Mouse (Mus musculus) kidney, adult 18-20 months (tissue): Measurements from ENCODE around the gene Cdnf.
A peak's percentile ranks its signal among the peaks of the same experiment; 100 is the strongest.

Experiments used
- DNase-seq: peaks from one replicate; pipeline ENCODE4 v3.0.0; 2021

The Cdnf gene

DNA sequence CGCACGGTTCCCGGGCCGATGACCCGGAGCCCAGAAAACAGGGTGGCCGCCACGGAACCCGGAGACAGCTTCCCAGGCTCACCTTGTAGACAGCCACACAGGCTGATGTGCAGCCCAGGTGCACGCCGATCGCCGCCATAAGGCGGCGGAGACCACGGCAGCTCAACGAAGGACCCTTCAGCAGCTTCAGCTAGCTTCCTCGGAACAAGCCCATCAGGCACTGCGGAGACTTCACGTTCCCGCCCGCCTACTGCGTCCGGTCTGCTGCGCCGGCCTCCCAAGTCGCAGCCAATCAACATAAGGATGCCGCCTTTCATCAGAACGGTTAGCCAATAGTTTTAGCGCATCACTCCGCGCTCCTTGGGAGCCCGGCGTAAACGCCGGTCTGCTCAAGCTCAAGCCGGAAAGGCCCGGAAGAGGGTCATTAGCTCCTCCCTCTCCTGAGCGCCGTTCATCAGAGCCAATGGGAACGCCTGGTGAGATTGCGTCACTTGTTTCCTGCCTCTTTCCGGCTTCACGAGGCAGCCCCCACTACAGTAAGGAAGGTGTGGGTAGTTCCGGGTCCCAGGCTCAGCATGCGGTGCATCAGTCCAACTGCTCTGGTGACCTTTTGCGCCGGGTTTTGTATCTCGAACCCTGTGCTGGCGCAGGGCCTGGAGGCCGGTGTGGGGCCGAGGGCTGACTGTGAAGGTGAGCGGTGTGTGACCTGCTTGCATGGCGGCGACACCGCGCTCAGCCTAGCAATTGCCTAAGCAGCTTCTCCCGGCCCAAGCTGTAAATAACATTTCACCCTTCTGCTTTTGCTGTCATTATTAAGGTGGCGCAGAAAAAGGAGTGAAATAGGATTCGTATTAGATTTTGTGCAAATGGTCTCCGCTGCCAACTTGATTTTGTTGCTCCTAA is at the start of gene Cdnf, which contains the start of the genes Gm45902 and Hspa14:
Gene Cdnf (plus strand): TSS at position 479 of the 903 bp plus-strand sequence.
Gene Gm45902 (minus strand): TSS at position 239 of the 903 bp plus-strand sequence.
Gene Hspa14 (minus strand): TSS at position 263 of the 903 bp plus-strand sequence.
- peak; percentile 97 for DNase-seq

DNA sequence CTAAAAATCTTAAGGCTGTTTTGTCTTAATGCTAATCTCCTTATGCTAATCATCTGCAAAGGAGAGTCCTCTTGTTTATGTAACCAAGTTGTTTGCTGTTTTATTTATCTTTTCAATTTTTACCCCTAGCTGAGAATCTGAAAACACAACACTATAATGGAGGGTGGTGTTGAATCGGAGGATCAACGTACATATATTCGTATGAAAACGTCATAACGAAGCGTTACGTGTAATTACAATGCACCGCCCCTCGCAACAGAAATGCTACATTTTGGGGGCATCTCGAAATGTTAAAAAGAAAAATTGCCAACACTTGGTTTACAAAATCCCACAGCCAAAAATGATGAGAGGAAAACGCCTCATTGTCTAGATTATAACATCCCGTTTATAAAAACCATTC is 38.9 kb upstream of the Cdnf start:
- no peak for DNase-seq

DNA sequence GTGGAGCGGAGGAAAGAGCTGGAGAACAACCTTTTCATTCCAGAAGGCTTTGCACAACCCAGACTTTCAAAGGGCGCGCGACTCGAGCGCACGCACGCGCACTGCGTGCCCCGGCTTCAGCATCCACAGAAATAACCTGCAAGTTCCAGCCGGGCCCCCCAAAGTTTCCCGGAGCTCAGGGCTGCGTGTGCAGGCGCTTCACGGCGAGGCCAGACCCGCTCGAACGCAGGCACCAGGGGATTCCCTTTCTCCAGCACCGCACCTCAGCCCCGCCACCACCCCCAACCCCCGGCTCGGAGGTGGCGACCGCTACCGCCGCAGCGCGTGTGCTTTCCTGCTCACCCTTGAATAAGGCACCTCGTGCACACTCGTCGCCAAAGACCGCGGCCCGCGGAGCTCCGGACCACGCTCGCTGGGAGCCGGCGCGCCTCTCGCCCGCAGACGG is 38.4 kb upstream of the Cdnf start:
- DNase-seq: peak; percentile 52

DNA sequence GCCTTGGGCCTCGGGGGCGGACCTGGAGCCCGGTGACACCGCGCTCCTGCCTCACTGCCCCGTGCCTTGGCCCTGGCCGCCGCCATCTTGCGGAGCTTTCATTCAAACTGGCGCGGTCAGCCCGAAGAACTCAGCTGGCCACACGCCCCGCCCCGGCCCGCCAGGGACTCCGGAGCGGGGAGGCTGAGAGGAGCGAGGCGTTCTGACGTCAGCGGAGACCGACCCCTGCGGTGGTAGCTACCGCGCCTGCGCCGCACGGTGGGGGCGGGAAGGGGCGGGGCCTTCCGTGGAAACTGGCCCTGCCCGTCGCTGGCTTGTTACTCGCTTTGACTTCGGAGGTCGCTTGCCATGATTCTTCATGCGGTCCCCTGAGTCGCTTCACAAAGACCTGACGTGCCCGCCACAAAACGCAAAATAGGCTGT is 38.0 kb upstream of the Cdnf start, which contains the start of gene Suv39h2:
Gene Suv39h2 (minus strand): TSS at position 171 of the 423 bp plus-strand sequence.
- DNase-seq: peak; percentile 96

DNA sequence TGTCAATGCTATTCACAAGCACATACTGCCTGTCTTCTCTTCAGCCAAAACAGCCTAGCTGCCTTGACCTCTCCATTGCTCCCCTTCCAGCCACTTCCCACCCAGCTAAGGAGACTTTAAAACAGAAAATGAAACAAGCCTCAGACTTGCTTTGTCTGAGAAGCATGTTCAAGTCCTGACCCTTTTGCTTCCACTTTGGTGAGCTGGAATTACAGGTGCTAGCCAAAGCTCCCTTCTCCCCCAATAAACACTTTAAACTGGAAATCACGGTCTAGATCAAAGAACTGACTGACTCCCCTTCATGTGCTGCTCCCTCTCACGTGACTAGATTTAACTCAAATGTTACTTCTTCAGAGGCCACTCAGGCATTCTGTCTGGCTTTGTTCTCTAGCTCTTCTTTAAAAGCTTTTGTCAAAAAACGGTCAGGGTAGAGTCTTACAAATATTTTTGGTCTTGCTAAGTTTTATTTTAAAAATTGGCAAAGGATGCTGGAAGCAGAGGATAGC is 37.0 kb upstream of the Cdnf start:
- DNase-seq: no peak

DNA sequence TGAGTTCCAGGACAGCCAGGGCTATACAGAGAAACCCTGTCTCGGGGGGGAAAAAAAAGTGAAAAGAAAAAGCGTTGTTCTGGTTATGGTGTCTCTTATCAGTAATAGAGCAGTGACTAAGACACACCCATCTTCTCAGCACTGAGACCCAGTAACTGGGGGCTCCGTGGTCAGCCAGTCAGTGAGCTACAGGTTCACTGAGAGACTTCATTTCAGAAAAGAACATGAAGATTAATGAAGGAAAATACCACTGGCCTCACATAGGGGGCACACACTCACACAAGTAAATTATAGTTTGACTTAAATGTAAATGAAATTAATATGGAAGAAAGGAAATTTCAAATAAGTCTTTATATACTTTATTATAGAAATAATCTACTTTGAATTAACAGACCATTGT is 32.6 kb upstream of the Cdnf start:
- DNase-seq: no peak

DNA sequence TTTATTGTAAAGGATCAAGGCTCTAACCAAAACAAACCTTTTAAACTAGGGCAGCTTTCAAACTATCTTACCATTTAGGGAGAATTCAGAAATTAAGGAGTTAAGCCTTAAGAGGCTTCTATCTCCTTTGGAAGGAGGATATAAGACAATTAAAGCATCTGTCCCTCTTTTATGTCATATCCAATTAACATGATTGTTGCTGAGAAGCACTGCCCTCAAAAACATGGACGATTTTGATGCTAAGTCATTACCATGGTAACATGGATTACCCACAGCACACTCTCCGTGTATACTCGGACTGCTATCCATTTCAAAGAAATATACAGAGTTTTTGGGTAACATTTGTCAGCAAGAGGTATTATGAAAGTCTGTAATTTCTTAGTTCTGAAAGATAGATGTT is 23.0 kb upstream of the Cdnf start:
- no peak for DNase-seq

DNA sequence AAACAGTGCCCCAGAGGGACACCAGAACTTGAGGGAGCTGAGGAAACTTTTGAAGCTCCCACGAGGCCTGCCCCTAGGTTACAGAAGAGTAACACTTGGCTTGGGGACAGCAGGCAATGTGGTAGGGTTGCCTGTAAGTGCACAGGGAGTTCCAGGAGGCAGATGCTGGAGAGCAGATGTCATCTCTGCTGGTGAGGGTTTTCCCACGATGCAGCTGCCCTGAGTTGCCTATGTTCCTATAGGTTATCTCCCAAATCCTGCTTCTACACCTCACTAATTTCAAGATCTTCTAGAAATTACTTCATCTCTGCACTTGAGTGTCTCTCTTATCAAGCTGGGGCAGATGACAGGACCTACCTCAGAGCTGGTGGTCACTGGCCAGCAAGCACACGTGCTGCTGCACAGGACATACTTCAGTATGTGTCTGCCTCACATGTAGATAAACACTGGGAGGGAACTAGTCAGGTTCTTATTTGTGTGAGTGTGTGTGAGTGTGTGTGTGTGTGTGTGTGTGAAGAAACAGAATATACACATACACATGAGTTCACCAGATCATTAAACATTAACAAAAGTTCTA is 18.9 kb upstream of the Cdnf start:
- no peak for DNase-seq

DNA sequence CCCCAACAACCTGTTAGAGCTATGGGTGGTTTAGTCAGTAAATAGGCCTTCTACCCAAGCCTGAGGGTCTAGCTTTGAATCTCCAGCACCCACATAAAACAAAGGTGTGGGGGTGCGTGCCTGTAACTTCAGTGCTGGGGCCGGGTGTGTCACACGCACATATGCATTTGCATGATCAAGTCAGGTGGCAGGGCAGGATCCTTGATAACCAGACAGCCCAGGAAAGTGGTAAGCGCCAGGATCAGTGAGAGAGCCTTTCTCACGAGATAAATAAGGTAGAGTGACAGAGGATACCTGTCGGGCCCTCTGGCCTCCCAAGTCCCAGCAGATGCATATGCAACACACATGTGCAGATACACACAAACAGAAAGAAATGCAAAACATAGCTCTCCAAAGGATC is 13.3 kb upstream of the Cdnf start:
- DNase-seq: no peak

DNA sequence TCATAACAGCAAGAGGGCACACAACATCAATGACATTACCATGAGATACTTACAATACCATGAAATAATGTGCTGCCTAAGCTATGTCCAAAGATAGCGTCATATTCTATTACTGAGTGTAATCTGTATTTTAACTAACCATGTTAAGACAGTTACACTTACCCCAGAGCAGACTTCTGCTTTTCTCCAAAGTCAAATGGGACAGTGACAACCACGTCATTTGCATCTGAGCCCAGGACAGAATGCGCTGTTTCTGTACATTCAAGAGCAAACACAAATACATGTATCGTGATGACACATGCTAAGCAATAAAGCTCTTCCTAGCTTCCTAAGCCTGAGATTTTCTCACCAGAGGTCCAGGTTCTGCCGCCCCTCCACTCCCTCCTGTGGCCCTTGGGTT is 11.9 kb upstream of the Cdnf start:
- no peak for DNase-seq

DNA sequence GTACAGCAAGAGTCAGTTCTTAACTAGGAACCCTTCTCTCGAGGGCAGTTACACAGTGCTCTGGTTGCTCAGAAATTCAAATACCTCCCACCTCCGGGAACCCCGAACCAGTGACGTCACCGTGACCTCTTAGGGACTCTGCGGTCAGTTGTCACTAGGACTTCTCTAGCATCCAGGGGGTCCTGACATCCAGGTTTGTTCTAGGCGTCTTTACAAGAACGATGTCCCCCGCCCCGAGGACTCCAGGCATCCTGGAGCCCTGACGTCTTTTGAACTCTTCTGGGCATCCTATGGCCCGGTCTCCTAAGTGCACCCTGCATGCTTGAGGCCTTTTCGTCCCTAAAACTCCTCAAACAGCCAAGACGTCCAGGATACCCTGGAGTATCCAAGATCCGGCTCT is 754 bp upstream of the Cdnf start:
- no peak for DNase-seq

DNA sequence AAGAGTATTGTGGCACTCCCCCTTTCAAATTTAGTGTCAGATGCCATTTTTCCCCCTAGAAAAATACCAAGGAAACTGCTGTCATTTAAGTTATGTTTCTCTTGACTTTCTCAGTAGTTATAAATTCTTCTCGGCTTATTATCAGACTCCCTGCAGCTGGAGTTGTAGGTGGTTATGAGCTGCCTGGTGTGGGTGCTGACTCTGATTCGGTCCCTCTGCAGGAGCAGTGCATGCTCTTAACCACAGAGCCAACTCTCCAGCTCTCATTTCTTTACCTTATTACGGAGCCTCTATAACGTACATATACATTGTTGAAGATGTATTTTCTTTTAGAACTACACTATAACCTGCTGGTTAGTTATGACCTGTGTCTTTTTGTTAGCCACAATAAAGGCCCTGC is 9.7 kb downstream of the Cdnf start:
- DNase-seq: no peak

DNA sequence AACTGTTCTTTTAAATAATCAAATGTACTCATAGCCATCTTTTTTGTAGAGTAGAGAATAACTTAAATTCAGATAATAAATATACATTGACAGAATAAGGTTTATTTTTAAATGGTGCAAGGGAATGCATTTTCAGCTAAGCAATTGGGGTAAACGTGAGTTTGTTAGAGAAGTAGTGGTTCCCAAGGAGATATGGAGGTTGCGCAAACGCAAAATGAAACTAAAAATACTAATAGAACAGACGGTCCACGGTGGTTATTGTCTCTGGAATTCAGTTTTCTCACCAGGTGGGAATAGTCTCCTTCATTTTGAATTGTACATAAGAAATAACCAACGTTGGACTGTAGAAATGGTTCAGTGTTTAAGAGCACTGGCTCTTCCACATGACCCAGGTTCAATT is 13.5 kb downstream of the Cdnf start:
- no peak for DNase-seq

DNA sequence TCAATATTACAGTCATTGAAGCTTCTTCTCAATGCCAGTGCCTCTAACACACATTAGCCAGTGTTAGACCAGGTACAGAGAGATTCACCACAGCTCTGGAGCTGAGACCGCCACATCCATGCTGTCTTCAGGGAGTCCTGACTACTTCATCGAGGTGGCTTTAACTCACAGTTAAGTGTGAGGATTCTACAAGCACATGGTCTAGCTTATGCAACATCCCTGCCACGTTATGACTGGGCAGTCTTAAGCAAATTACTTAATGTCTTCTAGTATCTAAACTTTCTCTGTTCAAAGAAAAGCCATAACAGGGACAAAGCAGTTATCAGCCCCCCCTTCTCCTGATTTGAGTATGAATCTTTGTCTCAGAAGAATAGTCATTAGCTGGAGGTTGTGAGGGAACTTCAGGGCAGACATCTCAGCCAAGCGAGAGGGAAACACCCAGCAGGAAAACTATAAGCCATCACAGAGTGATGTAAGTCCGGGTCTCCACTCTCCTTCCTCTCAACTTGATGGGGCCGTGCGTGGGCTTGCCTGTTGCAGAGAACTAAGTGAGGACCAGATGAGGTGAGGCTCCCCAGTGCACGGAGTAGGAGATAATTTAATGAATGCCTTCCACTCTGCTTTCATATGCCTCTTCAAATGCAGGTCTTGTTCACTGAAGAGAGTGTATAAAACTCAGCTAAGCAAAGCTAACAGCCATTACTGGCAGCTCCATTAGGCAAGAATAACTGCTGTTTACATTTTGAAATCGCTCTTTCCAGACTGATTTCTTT is 28.7 kb downstream of the Cdnf start:
- no peak for DNase-seq

DNA sequence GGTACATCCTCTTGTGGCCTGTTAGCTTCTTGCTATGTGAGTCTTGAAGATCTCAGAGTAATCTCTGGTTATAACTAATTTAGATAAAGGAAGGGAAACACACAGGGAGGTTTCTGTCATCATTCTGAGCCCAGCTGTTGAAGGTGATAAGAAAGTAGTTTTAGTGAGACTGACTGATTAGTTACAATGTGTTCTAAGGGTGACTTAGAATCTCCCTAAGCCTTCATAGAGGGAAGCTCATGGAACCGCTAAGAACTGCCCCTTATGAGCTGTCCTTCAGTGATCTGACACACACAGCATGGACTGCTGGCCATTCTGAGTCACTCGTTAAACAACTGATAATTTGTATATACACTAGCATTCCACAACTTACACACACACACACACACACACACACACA is 33.2 kb downstream of the Cdnf start:
- DNase-seq: no peak

DNA sequence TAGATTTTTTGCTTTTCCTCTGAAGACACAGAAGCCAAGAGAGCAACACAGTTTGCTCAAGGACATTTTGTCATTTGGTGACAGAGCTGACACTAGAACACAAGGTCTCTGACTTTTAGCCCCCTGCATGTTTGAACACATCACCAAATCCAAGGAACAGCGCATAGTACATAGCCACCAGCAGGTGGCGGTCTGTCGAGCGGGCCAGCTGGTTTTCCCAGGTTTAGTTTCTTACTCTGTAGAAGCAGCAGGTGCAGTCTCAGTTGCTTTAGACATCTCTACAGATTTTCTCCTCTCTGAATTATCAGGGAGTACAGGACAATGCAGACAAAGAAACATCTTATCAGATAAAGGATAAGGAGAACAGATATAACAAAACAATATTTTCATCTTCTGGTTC is 33.8 kb downstream of the Cdnf start:
- peak; percentile 64 for DNase-seq

DNA sequence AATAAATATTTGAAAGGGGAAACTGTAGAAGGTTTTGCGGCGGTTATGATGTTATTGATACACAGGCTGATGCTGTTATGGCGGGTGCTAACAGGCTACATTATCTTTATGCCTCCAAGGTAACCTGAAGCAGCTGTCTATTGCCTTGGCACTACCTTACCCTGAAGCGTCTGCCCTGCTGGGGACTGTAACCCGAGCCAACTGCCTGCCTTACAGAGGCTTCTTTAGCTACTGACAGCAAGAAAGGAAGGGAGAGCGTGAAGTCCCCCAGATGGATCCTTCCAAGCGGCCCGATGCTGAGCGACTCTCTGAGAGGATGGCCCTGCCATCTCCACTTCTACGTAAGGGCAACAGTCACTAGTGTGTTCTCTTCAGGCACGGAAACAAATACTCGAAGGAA is 57.4 kb downstream of the Cdnf start, which contains the start of gene Fam107b:
Gene Fam107b (plus strand): TSS at position 303 of the 400 bp plus-strand sequence.
- DNase-seq: no peak

DNA sequence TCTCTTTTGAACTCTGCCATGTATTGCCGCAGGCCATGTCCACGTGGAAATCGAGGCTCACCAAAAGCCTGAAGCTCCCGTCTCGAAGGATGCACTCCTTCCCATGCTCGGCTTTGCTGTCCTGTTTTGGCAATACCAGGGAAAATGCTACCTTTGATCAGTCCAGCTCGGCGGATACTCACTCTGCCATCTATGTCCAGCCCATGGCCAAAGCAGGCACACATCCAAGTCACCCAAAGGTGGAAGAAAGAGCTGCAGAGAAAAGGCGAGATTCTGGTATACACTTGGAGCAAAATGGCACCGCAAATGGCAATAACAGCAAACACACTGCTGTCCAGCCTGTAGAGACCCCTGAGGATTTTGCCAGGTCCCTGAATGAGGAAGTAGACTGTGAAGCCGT is 57.8 kb downstream of the Cdnf start:
- DNase-seq: peak; percentile 21

DNA sequence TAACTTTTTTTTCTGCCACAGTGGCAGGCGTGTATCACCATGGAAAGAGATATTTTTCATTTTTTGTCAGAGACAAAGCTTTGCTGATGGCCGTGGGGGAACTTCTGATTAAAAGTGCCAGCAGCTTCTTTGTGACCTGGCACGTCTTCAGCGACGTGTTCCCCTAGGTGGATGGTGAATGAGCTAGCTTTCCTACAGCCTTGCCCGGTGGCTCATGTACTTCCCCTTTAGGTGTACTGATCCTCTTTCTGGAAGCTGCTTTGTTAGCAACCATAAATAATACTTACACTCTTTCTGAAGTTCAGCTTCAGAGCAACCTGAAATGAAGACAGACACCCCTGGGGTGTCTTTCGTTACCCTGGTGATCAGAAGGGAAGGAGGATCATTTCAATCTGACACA is 61.1 kb downstream of the Cdnf start:
- no peak for DNase-seq

DNA sequence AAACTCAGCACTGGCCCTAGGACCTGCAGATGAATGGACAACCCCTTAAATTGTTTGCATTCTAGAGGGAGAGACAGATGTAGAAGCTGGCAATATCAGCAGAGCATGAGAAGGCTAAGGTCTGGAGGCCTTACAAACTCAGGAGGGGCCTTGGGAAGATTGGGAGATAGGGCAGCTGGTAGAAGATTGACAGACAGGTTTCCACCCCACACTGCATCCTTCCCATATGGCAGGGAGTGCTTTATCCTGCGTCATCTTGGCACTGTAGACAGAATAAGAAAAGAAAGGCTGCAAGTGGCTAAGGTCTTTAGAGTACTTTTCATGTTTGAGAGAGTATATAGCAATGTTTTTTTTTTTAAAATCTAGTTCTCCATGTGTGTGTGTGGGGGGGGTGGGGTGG is 62.3 kb downstream of the Cdnf start:
- no peak for DNase-seq
